Mouse (Mus musculus) urinary bladder, postnatal 36 days (tissue): ENCODE data around the gene Tmem82.
A peak's percentile ranks its signal among the peaks of the same experiment; 100 is the strongest.

ENCODE experiments used
- DNase-seq, 2 experiments: peaks; one replicate each; pipeline ENCODE4 v3.0.0; 2022; ENCODE audit warnings: low spot score in 2 of 2, mixed read lengths in 1 of 2

Tmem82 gene

GRCm38 (mm10) chr4:141617299-141617698 is 1.1 kb downstream of the Tmem82 start:
- peak in 1 of 2 experiments; percentile 67 for DNase-seq

- DNase-seq = no peak
Observed at GRCm38 (mm10) chr4:141616811-141617210, 1.6 kb downstream of the Tmem82 start.

- DNase-seq = no peak
Observed at GRCm38 (mm10) chr4:141614946-141615345, 3.5 kb downstream of the Tmem82 start.

- no peak for DNase-seq
Observed at GRCm38 (mm10) chr4:141609538-141609937, 8.9 kb downstream of the Tmem82 start.

- no peak for DNase-seq
Observed at GRCm38 (mm10) chr4:141605861-141606260, 12.6 kb downstream of the Tmem82 start, which contains the start of gene Fblim1. TSS of gene Fblim1 (minus strand) at chr4:141606096.

GRCm38 (mm10) chr4:141605421-141605820 is 13.0 kb downstream of the Tmem82 start:
- no peak for DNase-seq

GRCm38 (mm10) chr4:141604493-141604892 is 13.9 kb downstream of the Tmem82 start:
- DNase-seq = peak in 1 of 2 experiments; percentile 42

- DNase-seq = no peak
Observed at GRCm38 (mm10) chr4:141603921-141604320, 14.5 kb downstream of the Tmem82 start.

GRCm38 (mm10) chr4:141602523-141603223 is 15.8 kb downstream of the Tmem82 start:
- no peak for DNase-seq

- no peak for DNase-seq
Observed at GRCm38 (mm10) chr4:141601148-141601862, 17.1 kb downstream of the Tmem82 start.

- no peak for DNase-seq
Observed at GRCm38 (mm10) chr4:141600364-141600763, 18.1 kb downstream of the Tmem82 start.

GRCm38 (mm10) chr4:141599251-141600141 is 18.9 kb downstream of the Tmem82 start:
- no peak for DNase-seq

GRCm38 (mm10) chr4:141598894-141599250 is 19.6 kb downstream of the Tmem82 start:
- DNase-seq = no peak

- no peak for DNase-seq
Observed at GRCm38 (mm10) chr4:141598199-141598893, 20.1 kb downstream of the Tmem82 start.

- no peak for DNase-seq
Observed at GRCm38 (mm10) chr4:141596700-141597328, 21.6 kb downstream of the Tmem82 start.

GRCm38 (mm10) chr4:141595605-141596268 is 22.7 kb downstream of the Tmem82 start:
- no peak for DNase-seq

GRCm38 (mm10) chr4:141595138-141595537 is 23.3 kb downstream of the Tmem82 start:
- DNase-seq = no peak

- DNase-seq = no peak
Observed at GRCm38 (mm10) chr4:141591547-141591946, 26.9 kb downstream of the Tmem82 start.

- no peak for DNase-seq
Observed at GRCm38 (mm10) chr4:141583919-141584318, 34.5 kb downstream of the Tmem82 start.

- DNase-seq = no peak
Observed at GRCm38 (mm10) chr4:141581051-141581450, 37.4 kb downstream of the Tmem82 start.
